Mouse (Mus musculus) left cerebral cortex, postnatal 36 days (tissue): ENCODE measurements around the gene Atp8a2. TPM values are rescaled to one million over a fixed set of nuclear protein-coding genes. Genes with fewer than 3 reads are reported as not detected.

Source experiments
- DNase-seq, 2 experiments: peaks; one replicate each; pipeline ENCODE4 v3.0.0; 2021 to 2022; ENCODE audit warnings: low spot score in 2 of 2, mixed read lengths in 1 of 2
- intact Hi-C: fragments of 180-260 bp; cut with DNase I; formaldehyde crosslinking; loops from one replicate; pipeline ENCODE4 v1.15.1; 2025
- microRNA-seq: library from miRNA; unstranded; fragments of <30 nt; microRNA quantifications from one replicate; pipeline ENCODE4 v1.2.0, GENCODE M21; 2022
- total RNA-seq, 2 experiments: library from RNA; stranded (reverse); gene quantifications; 2 replicates each; pipeline ENCODE4 v1.2.3; 2021

Gene Atp8a2
- total RNA-seq, 2 experiments from 2014 or later = 63.5 to 77.6 TPM

DNA sequence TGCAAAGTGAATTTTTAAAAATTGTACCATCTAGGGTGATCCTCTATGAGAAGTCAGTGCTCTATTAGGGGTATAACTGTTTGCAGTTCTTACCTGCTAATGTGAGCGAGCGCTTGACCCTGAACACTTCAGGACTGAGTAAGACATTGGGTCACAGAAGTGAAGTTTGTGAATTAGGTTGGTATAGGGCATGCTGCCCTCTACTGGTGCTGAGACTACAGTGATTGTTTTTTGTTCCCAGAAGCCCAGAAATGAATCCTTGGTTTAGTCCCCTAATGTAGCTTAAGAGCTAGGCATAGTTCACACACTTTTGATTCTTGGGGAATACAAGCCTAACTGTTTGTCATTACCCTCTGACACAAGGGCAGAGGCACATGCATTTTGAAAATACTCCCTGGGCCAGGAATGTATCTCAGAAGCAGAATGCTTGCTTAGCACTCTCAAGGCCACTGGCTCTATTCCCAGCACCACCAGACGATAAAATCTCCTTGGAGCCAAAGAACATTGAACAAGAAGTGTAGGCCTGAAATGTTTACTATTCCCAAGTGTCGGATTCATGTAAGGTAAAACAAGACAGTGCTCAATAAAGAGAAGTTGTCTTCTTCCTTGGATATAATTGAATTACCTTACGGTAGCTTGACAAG lies 592.9 kb downstream of the Atp8a2 start:
- no peak for DNase-seq
- intact Hi-C loops = loop anchor here (2.0 kb wide), 1 partner anchor 413 kb away; no protein-coding TSS in a partner anchor

GRCm38 (mm10) chr14:59598260-59598627 lies 598.7 kb downstream of the Atp8a2 start:
- intact Hi-C loops = loop anchor here (10.0 kb wide), 1 partner anchor 443 kb away; no protein-coding TSS in a partner anchor
- DNase-seq = no peak

- intact Hi-C loops = loop anchor here (10.0 kb wide), 1 partner anchor 443 kb away; no protein-coding TSS in a partner anchor
Measured at GRCm38 (mm10) chr14:59597398-59598259, 599.4 kb downstream of the Atp8a2 start, which contains the start of gene Cdadc1. Cdadc1 (minus strand) TSS chr14:59597959.

GRCm38 (mm10) chr14:59594988-59595387 lies 602.0 kb downstream of the Atp8a2 start:
- DNase-seq = no peak
- intact Hi-C loops = loop anchor here (10.0 kb wide), 1 partner anchor 440 kb away; no protein-coding TSS in a partner anchor

More at GRCm38 (mm10) chr14:59597398-59598259, 599.4 kb downstream of the Atp8a2 start, which contains the start of gene Cdadc1:
- DNase-seq = peak; percentile 95 to 99

GRCm38 (mm10) chr14:59592593-59592992 lies 604.4 kb downstream of the Atp8a2 start:
- intact Hi-C loops = loop anchor here (10.0 kb wide), 1 partner anchor 438 kb away; no protein-coding TSS in a partner anchor
- DNase-seq = no peak

GRCm38 (mm10) chr14:59591901-59592300 lies 605.1 kb downstream of the Atp8a2 start:
- DNase-seq = no peak
- intact Hi-C loops = loop anchor here (10.0 kb wide), 1 partner anchor 437 kb away; no protein-coding TSS in a partner anchor

DNA sequence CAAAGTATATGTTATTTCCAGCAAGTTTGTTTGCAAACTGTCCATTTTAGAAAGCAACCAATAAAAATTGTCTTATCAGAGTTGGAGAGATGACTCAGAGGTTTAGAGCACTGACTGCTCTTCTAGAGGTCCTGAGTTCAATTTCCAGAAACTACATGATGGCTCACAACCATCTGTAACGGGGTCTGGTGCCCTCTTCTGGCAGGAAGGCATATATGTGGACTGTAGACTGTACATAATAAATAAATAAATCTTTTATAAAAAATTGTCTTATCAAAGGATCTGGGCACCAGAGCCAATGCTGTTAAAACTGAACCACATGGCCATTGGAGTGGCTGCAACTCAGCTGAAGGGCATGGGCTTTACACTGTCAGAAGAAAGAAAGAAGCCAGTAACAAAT lies 606.4 kb downstream of the Atp8a2 start:
- intact Hi-C loops = loop anchor here (10.0 kb wide), 1 partner anchor 436 kb away; no protein-coding TSS in a partner anchor
- no peak for DNase-seq

Small RNAs within 50 kb of the gene (microRNA-seq; reads per million reads assigned to microRNA genes)
- not detected for gene Mir719

Other genes starting within 250 kb of the Atp8a2 start
- gene Nupl1, start 54.3 kb upstream of the Atp8a2 start, total RNA-seq = under 1 TPM in 1 of 2 experiments, not detected in 1; 0.18 TPM
- gene Gm49336, start 54.3 kb upstream of the Atp8a2 start, total RNA-seq = 10 to 100 TPM; 71.5 to 77.8 TPM
- gene Mtmr6, start 68.0 kb upstream of the Atp8a2 start, total RNA-seq = 100 to 1,000 TPM; 110 to 112 TPM
- gene Amer2, start 176.1 kb upstream of the Atp8a2 start, total RNA-seq = 10 to 100 TPM; 36.7 to 42.5 TPM